Mouse (Mus musculus): ENCODE data around the gene Hmgcl. TPM values are rescaled to one million over a fixed set of nuclear protein-coding genes. Genes with fewer than 3 reads are reported as not detected.
"Not testable (repeated sequence)": the region's sequence is repeated elsewhere in the genome, so short reads cannot be mapped to it uniquely, and the experiment has no call there.

Gene Hmgcl
- total RNA-seq, 1 experiment from 2014 or later = 67.9 TPM

DNA sequence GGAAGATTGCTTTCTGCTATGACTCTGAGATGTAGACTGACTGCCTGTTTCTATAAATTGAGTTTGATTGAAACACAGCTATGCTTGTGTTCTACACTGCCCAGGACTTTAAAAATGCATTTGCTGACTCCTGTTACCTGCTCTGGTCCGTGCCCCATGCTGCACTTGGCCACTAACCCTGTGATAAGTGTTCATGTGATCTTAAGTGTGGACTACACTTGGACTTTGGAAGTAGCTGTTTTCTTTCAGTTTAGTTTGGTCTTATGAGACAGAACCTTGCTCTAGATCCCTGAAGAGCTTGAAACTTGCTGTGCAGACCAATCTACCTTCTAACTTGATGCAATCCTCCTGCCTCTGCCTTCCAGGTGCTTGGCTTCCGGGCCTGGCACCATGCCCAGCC lies 21.8 kb upstream of the Hmgcl start:
- no peak for ATAC-seq (replicated peaks; ENCODE audit: insufficient number of reproducible peaks, low FRiP score, low TSS enrichment, poor library complexity, severe bottlenecking)

DNA sequence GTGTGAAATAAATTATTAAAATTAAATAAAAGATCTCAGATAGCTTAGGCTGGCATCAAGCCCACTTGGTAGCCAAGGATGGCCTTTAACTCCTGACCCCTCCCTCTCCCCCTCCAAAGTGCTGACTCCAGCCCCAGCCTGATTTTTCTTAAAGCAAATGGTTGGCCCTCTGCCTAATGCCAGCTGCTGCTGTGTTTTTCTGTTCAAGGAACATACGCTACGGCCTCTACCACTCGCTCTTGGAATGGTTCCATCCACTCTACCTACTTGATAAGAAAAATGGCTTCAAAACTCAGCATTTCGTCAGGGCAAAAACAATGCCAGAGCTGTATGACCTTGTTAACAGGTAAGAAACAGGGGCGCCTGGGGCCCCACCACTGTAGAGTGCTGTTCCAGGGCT lies 20.9 kb upstream of the Hmgcl start:
- no peak for ATAC-seq (replicated peaks; ENCODE audit: insufficient number of reproducible peaks, low FRiP score, low TSS enrichment, poor library complexity, severe bottlenecking)

DNA sequence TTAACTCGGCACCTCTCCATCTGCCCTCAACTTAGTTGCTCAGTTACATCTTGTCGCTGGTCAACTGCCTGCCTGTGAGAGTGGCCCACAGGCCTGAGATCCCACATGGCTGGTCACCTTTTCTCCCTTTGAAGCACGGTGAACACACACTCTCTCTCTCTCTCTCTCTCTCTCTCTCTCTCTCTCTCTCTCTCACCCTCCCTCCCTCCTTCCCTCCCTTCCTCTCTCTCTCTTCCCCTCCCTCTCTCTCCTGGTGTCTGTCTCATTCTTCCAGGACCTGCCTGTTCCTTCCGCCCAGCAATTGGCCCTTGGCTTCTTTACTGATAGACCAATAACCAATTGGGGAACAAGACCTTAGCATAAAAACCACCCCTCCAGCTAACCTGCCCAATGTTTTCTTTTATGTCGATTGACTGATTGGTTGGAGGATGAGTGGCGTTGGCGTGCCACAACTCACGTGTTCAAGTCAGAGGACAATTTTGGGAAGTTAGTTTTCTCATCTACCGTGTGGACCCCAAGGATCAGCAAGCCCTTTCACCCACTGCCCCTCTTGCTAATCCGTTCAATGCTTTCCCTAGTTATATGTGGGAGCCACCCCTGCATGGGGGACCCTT lies 19.9 kb upstream of the Hmgcl start:
- ATAC-seq (replicated peaks; ENCODE audit: insufficient number of reproducible peaks, low FRiP score, low TSS enrichment, poor library complexity, severe bottlenecking) = no peak

DNA sequence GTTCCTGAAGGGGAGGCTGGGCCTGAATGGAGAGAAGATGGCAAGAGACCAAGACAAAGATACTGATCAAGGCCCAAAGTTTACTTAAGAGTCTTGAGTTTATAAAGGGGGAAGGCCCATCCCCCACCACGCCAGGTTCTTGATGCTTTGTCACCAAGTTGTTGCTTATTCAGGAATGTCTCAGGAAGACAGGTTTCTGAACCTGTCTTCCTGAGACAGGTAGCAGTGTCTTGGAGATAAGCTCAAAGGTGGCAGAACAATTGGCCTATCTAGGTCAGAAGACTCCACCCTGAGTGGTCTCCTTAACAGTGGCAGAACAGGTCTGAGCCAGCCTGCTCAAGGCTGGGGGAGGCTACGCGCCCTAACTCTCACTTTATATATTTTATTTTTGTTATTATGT lies 19.4 kb upstream of the Hmgcl start:
- no peak for ATAC-seq (replicated peaks; ENCODE audit: insufficient number of reproducible peaks, low FRiP score, low TSS enrichment, poor library complexity, severe bottlenecking)

DNA sequence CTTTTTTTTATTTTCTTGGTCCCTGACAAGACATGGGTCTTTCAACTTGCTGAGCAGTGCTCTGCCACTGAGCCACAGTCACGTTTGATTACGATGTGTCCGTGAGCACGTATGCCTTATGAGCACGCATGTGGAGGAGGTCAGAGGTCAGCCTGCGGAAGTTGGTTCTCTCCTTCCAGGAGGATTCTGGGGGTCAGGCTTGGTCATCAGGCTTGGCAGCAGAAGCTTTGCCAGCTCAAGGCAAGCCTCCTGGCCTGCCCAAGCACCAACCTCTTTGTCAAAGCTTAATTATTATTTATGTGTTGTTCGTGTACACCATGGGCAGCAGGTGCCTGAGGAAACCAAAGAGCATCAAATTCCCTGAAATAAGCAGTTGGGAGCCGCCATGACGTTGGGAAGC lies 17.9 kb upstream of the Hmgcl start:
- no peak for ATAC-seq (replicated peaks; ENCODE audit: insufficient number of reproducible peaks, low FRiP score, low TSS enrichment, poor library complexity, severe bottlenecking)

DNA sequence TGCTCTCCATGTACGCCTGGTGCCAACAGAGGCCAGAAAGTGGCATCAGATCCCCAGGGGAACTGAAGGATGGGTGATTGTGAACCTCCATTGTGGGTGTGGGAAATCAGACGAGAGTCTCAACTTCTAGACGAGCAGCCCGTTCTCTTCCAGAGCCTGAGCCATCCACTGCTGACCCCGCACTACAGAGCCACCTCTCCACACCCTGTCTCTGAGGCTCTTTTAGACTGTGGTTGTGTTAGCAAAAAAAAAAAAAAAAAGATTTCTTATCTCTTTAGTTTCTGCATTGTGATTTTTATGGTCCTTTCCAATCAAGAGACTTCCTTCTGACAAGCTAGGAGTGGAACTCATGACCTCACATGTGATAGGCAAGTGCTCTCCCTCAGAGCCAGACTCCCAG lies 16.8 kb upstream of the Hmgcl start:
- no peak for ATAC-seq (replicated peaks; ENCODE audit: insufficient number of reproducible peaks, low FRiP score, low TSS enrichment, poor library complexity, severe bottlenecking)

DNA sequence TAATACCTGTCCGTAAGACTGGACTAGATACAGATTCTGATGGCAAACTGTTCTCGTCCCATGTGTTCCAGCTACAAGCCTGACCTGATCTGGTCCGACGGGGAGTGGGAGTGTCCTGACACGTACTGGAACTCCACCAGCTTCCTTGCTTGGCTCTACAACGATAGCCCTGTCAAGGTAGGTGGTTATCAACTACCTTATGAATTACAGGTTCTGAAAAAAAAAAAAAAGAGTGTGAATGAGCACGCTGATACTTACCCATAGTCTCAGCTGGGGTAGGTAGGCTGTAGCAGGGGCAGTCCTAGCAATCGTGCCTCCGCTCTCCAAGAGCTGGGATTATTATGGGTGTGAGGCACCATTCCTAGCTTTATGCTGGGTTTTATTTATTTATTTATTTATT lies 16.4 kb upstream of the Hmgcl start:
- ATAC-seq (replicated peaks; ENCODE audit: insufficient number of reproducible peaks, low FRiP score, low TSS enrichment, poor library complexity, severe bottlenecking) = no peak

DNA sequence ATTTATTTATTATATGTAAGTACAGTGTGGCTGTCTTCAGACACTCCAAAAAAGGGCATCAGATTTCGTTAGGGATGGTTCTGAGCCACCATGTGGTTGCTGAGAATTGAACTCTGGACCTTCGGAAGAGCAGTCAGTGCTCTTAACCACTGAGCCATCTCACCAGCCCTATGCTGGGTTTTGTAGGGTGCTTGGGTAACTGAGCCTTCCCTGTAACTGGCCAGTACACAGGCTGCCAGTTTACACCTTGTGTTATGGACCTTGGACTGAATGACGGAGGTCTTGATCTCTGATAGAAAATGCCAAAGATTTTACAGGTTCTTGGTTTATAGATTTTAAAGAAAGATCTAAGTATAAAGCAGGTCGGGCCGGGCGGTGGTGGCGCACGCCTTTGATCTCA lies 16.0 kb upstream of the Hmgcl start:
- no peak for ATAC-seq (replicated peaks; ENCODE audit: insufficient number of reproducible peaks, low FRiP score, low TSS enrichment, poor library complexity, severe bottlenecking)

DNA sequence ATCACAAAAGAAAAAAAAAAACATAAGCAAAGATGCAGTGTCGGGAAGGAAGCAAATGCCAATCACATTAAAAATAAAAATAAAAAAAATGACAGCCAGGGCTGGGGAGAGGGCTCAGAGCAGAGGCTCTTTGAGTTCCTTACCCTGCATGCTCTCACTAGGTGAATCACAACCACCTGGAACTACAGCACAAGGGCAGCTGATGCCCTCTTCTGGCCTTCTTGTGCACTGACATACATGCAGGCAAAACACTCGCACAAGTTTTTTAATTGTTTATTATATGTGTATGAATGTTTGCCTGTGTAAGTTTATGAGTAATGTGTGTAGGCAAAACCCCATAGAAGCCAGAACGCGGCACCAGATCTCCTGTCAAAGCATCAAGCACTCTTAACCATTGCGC lies 14.4 kb upstream of the Hmgcl start:
- ATAC-seq (replicated peaks; ENCODE audit: insufficient number of reproducible peaks, low FRiP score, low TSS enrichment, poor library complexity, severe bottlenecking) = no peak

DNA sequence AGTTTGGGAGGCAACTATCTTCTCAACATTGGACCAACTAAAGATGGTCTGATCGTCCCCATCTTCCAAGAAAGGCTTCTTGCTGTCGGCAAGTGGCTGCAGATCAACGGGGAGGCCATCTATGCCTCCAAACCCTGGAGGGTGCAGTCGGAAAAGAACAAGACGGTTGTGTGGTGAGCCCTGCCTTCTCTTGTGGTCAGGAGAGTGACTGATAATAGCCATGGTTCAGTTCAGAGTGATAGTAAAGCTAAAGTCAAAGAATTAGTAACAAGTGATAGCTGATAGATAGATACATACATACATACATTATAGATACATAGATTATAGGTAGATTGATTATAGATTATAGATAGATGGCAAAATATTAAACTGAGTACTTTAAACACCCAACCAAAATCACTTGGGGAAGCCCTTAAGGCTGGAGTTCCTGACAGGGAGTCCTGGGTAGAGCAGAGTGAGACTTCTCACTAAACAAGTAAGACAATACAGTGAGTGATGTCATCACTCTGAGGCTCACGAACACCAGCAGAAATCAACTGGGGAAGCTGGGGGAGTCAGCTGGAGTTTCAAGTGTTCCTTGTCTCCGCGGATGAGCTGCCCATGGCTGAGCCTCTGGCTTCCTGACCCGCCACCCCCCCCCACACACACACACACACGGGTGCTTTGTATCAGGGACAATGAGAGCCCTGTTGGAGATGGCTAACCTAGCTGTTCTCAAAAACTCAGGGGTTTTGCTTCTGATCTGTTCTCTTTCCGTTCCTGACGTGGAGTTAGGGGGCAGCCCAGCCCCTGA lies 11.3 kb upstream of the Hmgcl start:
- ATAC-seq (replicated peaks; ENCODE audit: insufficient number of reproducible peaks, low FRiP score, low TSS enrichment, poor library complexity, severe bottlenecking) = no peak

DNA sequence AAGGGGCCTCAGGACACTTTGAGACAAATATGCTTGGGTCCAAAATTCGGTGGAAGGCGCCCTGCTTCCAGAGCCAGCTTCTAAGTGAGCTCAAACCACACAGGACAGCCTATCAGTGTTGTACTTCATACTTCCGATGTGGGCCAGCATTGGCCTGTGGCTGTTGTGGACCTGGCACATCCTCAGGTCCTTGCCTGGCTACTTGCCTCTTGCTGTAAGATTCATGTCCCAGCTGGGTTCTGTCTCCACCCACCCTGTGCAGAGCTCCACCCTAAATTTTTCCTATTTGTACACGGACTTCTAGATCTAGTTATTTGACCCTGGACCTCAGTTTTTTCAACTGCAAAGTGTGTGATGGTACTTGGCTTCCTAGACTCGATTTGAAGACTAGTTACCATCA lies 10.7 kb upstream of the Hmgcl start:
- no peak for ATAC-seq (replicated peaks; ENCODE audit: insufficient number of reproducible peaks, low FRiP score, low TSS enrichment, poor library complexity, severe bottlenecking)

DNA sequence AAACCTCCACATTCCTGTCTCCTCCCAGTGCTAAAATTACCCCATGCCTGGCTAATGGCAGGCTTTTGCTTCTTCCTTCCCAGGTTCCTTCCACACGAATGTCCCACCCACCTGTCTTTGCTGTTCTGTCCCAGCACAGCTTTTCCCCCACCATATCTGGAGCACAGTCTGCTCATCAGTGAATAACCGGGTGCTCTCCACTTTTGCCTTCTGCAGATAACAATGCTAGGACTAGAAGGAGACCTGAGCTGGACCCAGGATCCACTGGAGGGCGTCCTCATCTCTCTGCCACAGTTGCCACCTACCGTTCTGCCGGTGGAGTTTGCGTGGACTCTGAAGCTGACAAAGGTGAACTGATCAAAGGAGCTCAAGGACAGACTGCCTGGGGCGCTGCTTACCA lies 7.4 kb upstream of the Hmgcl start:
- ATAC-seq (replicated peaks; ENCODE audit: insufficient number of reproducible peaks, low FRiP score, low TSS enrichment, poor library complexity, severe bottlenecking) = no peak

DNA sequence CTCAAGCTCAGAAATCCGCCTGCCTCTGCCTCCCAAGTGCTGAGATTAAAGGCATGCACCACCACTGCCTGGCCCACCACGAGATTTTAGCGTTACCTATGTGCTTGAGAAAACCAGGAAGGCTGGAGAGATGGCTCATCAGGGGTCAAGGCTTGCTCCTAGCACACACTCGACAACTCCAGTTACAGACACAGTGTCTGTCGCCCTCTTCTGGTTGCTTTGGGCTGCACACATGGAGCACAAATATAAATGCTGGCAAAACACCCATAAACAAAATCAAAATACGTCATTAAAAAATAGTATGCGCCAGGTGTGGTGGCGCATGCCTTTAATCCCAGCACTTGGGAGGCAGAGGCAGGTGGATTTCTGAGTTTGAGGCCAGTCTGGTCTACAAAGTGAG lies 5.2 kb upstream of the Hmgcl start:
- not testable (repeated sequence) for ATAC-seq (replicated peaks; ENCODE audit: insufficient number of reproducible peaks, low FRiP score, low TSS enrichment, poor library complexity, severe bottlenecking)

DNA sequence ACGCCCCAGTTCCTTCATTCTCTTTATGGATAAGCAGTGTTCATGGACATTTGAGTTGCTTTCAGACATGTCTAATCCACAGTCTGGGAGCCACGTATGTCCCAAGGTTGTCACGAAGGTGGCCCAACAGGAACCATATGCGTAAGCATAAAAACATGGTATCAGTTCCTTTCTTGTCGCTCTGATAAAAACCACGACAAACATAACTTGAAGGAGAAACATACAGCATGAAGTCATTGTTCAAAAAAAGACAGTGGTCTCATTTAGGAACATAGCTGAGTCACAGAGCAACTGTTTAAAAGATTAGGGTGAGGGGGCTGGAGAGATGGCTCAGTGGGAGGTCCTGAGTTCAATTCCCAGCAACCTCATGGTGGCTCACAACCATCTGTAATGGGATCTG lies 4.1 kb upstream of the Hmgcl start:
- ATAC-seq (replicated peaks; ENCODE audit: insufficient number of reproducible peaks, low FRiP score, low TSS enrichment, poor library complexity, severe bottlenecking) = 0 out of 2 replicates have a peak, but pooled peaks have one; percentile 11

DNA sequence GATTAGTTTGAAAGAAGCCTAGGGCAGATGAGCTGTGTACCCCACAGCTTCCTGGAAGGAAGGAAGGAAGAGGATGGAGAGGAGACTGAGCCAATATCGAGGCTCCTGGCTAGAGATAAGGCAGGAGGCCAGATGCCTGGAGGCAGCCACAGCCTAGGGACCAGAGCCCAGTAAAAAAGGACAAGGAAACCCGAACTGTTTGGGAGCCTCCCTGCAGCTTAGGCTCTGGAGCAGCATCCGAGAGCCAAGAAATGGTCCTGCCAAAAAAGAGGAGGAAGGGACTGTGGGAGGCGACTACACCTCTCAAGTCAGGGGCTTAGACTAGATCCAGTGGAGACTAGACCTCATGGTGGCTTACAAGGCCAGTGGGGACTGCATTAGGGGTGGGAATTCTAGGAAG lies 2.9 kb upstream of the Hmgcl start:
- no peak for ATAC-seq (replicated peaks; ENCODE audit: insufficient number of reproducible peaks, low FRiP score, low TSS enrichment, poor library complexity, severe bottlenecking)

DNA sequence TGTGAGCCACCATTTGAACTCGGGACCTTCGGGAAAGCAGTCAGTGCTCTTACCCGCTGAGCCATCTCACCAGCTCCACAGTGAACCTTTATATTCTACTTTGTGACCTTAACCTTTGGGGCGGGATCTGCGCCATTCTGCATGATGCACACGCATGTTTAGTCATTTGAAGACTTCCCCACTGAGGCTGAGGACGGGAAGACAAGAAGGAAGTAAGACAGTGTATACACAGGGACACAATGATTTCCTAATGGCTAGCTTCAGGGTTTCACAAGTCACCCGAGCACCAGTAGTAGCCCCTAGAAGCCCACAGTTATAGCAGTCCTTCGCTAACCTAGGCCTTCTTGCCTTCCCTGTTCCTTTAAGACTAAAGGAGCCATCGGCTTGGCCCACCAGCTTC lies 542 bp upstream of the Hmgcl start:
- ATAC-seq (replicated peaks; ENCODE audit: insufficient number of reproducible peaks, low FRiP score, low TSS enrichment, poor library complexity, severe bottlenecking) = peak; percentile 64

DNA sequence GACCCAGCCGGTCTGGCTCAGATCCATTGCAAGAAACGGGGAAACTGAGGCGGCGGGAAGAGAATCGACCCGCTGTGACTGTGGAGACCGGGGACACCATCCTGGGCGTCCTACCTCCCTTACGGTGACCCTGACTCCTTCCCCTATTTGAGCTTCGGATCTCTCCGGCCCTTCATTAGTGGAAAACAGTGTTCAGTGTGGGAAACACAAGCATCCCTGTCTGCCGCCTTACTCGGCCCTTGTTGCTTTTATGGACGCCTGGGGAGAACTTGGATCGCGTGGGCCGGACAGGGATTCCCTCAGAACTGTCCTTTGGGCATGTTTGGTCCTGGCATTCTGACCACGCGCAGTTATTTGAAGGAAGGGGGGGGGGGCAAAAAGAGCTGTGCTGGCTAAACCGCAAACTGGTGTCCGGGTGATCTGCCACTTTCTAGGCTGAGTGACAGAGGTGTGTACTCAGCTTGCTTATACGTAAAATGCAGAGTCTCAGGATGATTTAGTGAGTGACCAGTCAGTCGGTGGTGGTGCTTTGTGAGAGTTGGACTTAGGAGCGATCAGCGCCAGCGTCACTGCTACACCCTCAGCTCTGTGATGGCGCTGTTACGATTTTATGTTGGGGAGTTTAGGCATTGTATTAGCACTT lies 532 bp downstream of the Hmgcl start:
- ATAC-seq (replicated peaks; ENCODE audit: insufficient number of reproducible peaks, low FRiP score, low TSS enrichment, poor library complexity, severe bottlenecking) = 0 out of 2 replicates have a peak, but pooled peaks have one; percentile 0

DNA sequence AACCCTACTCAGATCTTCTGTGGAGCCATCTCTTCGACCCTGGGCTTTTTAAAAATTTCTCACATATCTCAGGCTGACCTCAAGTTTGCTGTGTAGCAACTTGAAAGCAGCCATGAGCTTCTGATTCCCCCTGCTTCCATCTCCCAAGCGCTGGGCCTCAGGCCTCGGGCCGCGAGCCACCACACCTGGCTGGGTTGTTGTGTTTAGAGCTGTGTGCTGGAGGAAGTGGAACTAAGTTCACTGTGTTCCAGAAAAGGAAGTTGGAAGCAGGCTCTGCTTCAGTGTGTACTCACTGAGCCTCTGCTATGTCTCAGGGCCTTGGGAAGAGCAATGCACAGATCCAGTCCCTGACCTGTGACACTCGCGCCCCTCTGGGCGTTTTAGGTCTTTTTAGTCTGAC lies 1.9 kb downstream of the Hmgcl start:
- ATAC-seq (replicated peaks; ENCODE audit: insufficient number of reproducible peaks, low FRiP score, low TSS enrichment, poor library complexity, severe bottlenecking) = 0 out of 2 replicates have a peak, but pooled peaks have one; percentile 36

DNA sequence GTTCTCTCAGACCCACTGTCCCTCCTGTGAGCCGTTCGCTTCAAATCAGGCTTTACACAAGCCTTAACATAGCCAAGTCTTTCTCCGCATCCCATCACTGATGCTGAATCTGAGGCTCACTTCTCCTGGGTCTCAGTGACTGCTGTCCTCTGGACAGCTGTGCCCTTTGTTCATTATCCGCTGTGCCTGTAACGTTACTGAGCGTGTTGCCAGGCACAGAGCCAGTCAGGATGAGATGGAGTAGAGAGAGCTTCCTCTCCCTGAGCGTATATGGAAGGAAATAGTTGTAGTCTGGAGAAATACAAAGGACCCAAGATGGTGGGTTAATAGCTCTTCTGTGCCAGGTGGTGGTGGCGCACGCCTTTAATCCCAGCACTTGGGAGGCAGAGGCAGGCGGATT lies 3.2 kb downstream of the Hmgcl start:
- no peak for ATAC-seq (replicated peaks; ENCODE audit: insufficient number of reproducible peaks, low FRiP score, low TSS enrichment, poor library complexity, severe bottlenecking)

DNA sequence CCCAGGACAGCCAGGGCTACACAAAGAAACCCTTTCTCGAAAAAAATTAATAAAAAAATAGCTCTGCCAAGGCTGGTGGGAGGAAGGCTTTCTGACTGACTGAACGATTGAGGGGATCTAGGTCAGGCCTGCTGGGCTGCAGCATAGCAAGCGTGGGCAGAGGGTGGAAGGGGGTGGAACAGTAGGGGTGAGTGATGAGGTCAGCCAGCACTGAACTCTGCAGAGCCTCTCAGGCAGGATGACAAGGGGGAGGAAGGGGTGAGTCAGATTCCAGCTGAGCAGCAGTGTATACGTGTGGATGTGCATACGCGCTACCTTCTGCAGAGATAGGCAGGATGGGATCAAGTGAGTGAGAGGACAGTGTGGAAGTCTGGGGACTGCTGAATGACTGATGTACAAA lies 3.7 kb downstream of the Hmgcl start:
- ATAC-seq (replicated peaks; ENCODE audit: insufficient number of reproducible peaks, low FRiP score, low TSS enrichment, poor library complexity, severe bottlenecking) = no peak
